Mouse (Mus musculus): ENCODE results near the gene C130073F10Rik. TPM values are rescaled to one million over a fixed set of nuclear protein-coding genes. Genes with fewer than 3 reads are reported as not detected.
"Not testable (repeated sequence)": the region's sequence is repeated elsewhere in the genome, so short reads cannot be mapped to it uniquely, and the experiment has no call there.

Gene C130073F10Rik
- total RNA-seq (2014; rRNA removed) (not detected in 2 replicates), polyA plus RNA-seq (2012; rRNA removed) (not detected in 2 replicates)

GRCm38 (mm10) chr4:101893656-101894420, at the start of gene C130073F10Rik:
Gene C130073F10Rik (minus strand): TSS chr4:101893789.
- H3K36me3 ChIP-seq (ENCODE audit: control insufficient read depth, insufficient read depth, low read length) = no peaks in the 10 kb centered on the region
- WGBS = 85% methylated on average over 7 of the region's 7 CpGs
- DNase-seq (ENCODE audit: extremely low read depth, low read depth, low spot score) = no peak
- no peak within 1 kb of the TSS for H3K4me3 ChIP-seq (ENCODE audit: insufficient read depth, low read depth, low read length)
- no peaks in the 10 kb centered on the region for H3K27me3 ChIP-seq (ENCODE audit: control insufficient read depth, insufficient read depth, low read length)
- no peaks in the 10 kb centered on the region for H3K4me1 ChIP-seq (ENCODE audit: control insufficient read depth, insufficient read depth, low read length)
- H3K27ac ChIP-seq (replicated peaks; ENCODE audit: insufficient read depth, low read depth, low read length) = no peak within 1 kb of the TSS
- TF ChIP-seq CTCF (IDR thresholded peaks at IDR 0.05; ENCODE audit: low read depth, low read length) (no peak), POLR2A (IDR thresholded peaks at IDR 0.05; ENCODE audit: extremely low read depth, insufficient read depth, low read length) (no peak)
- H3K9ac ChIP-seq (ENCODE audit: low read depth, low read length) = no peak within 1 kb of the TSS
- no peaks in the 10 kb centered on the region for H3K79me2 ChIP-seq (ENCODE audit: control insufficient read depth, insufficient read depth, low read length)

- H3K36me3 ChIP-seq (ENCODE audit: control insufficient read depth, insufficient read depth, low read length); H3K79me2 ChIP-seq (ENCODE audit: control insufficient read depth, insufficient read depth, low read length); H3K4me1 ChIP-seq (ENCODE audit: control insufficient read depth, insufficient read depth, low read length); H3K9ac ChIP-seq (ENCODE audit: low read depth, low read length); DNase-seq (ENCODE audit: extremely low read depth, low read depth, low spot score); H3K4me3 ChIP-seq (ENCODE audit: insufficient read depth, low read depth, low read length); H3K27me3 ChIP-seq (ENCODE audit: control insufficient read depth, insufficient read depth, low read length); H3K27ac ChIP-seq (replicated peaks; ENCODE audit: insufficient read depth, low read depth, low read length): not testable (repeated sequence)
- WGBS = 81% methylated on average over 2 of the region's 2 CpGs
Measured at GRCm38 (mm10) chr4:101940107-101940506, 46.5 kb upstream of the C130073F10Rik start, which contains the start of gene Gm12794. Gene Gm12794 (plus strand): TSS chr4:101940407.

- H3K79me2 ChIP-seq (ENCODE audit: control insufficient read depth, insufficient read depth, low read length) = not testable (repeated sequence)
Measured at GRCm38 (mm10) chr4:101908821-101909220, 15.2 kb upstream of the C130073F10Rik start, which contains the start of gene Gm12800. Gene Gm12800 (plus strand): TSS chr4:101909121.

GRCm38 (mm10) chr4:101889377-101889776, 4.2 kb downstream of the C130073F10Rik start:
- Histone ChIP-seq H3K36me3 (ENCODE audit: control insufficient read depth, insufficient read depth, low read length) (no peaks in the 10 kb centered on the region), H3K4me1 (ENCODE audit: control insufficient read depth, insufficient read depth, low read length) (no peaks in the 10 kb centered on the region), H3K27ac (replicated peaks; ENCODE audit: insufficient read depth, low read depth, low read length) (no peak overlapping the region), H3K9ac (ENCODE audit: low read depth, low read length) (no peak overlapping the region), H3K79me2 (ENCODE audit: control insufficient read depth, insufficient read depth, low read length) (no peaks in the 10 kb centered on the region), H3K4me3 (ENCODE audit: insufficient read depth, low read depth, low read length) (no peak overlapping the region), H3K27me3 (ENCODE audit: control insufficient read depth, insufficient read depth, low read length) (no peaks in the 10 kb centered on the region)
- no peak for TF ChIP-seq POLR2A (IDR thresholded peaks at IDR 0.05; ENCODE audit: extremely low read depth, insufficient read depth, low read length)
- DNase-seq (ENCODE audit: extremely low read depth, low read depth, low spot score) = no peak

More at GRCm38 (mm10) chr4:101908821-101909220, 15.2 kb upstream of the C130073F10Rik start, which contains the start of gene Gm12800:
- not testable (repeated sequence) for H3K36me3 ChIP-seq (ENCODE audit: control insufficient read depth, insufficient read depth, low read length); H3K4me1 ChIP-seq (ENCODE audit: control insufficient read depth, insufficient read depth, low read length); H3K4me3 ChIP-seq (ENCODE audit: insufficient read depth, low read depth, low read length); H3K27me3 ChIP-seq (ENCODE audit: control insufficient read depth, insufficient read depth, low read length); DNase-seq (ENCODE audit: extremely low read depth, low read depth, low spot score); H3K9ac ChIP-seq (ENCODE audit: low read depth, low read length); H3K27ac ChIP-seq (replicated peaks; ENCODE audit: insufficient read depth, low read depth, low read length)
- 82% methylated on average over 2 of the region's 2 CpGs for WGBS

GRCm38 (mm10) chr4:101883641-101884040, 9.9 kb downstream of the C130073F10Rik start:
- no peaks in the 10 kb centered on the region for H3K27me3 ChIP-seq (ENCODE audit: control insufficient read depth, insufficient read depth, low read length)
- no peak for DNase-seq (ENCODE audit: extremely low read depth, low read depth, low spot score)
- 49% methylated on average over 3 of the region's 3 CpGs for WGBS
- H3K27ac ChIP-seq (replicated peaks; ENCODE audit: insufficient read depth, low read depth, low read length) = no peak overlapping the region
- no peak overlapping the region for H3K9ac ChIP-seq (ENCODE audit: low read depth, low read length)
- TF ChIP-seq POLR2A (IDR thresholded peaks at IDR 0.05; ENCODE audit: extremely low read depth, insufficient read depth, low read length) = no peak
- H3K36me3 ChIP-seq (ENCODE audit: control insufficient read depth, insufficient read depth, low read length) = no peaks in the 10 kb centered on the region
- no peaks in the 10 kb centered on the region for H3K79me2 ChIP-seq (ENCODE audit: control insufficient read depth, insufficient read depth, low read length)
- no peak overlapping the region for H3K4me3 ChIP-seq (ENCODE audit: insufficient read depth, low read depth, low read length)
- no peaks in the 10 kb centered on the region for H3K4me1 ChIP-seq (ENCODE audit: control insufficient read depth, insufficient read depth, low read length)

- not testable (repeated sequence) for H3K9ac ChIP-seq (ENCODE audit: low read depth, low read length); H3K4me3 ChIP-seq (ENCODE audit: insufficient read depth, low read depth, low read length); H3K27me3 ChIP-seq (ENCODE audit: control insufficient read depth, insufficient read depth, low read length); H3K27ac ChIP-seq (replicated peaks; ENCODE audit: insufficient read depth, low read depth, low read length); H3K4me1 ChIP-seq (ENCODE audit: control insufficient read depth, insufficient read depth, low read length); H3K36me3 ChIP-seq (ENCODE audit: control insufficient read depth, insufficient read depth, low read length); DNase-seq (ENCODE audit: extremely low read depth, low read depth, low spot score); H3K79me2 ChIP-seq (ENCODE audit: control insufficient read depth, insufficient read depth, low read length)
- 88% methylated on average over 15 of the region's 15 CpGs for WGBS
Measured at GRCm38 (mm10) chr4:101875687-101876086, 17.9 kb downstream of the C130073F10Rik start.

GRCm38 (mm10) chr4:101872031-101872430, 21.6 kb downstream of the C130073F10Rik start:
- not testable (repeated sequence) for H3K36me3 ChIP-seq (ENCODE audit: control insufficient read depth, insufficient read depth, low read length); DNase-seq (ENCODE audit: extremely low read depth, low read depth, low spot score); H3K27me3 ChIP-seq (ENCODE audit: control insufficient read depth, insufficient read depth, low read length); H3K27ac ChIP-seq (replicated peaks; ENCODE audit: insufficient read depth, low read depth, low read length); H3K79me2 ChIP-seq (ENCODE audit: control insufficient read depth, insufficient read depth, low read length); H3K4me3 ChIP-seq (ENCODE audit: insufficient read depth, low read depth, low read length); H3K9ac ChIP-seq (ENCODE audit: low read depth, low read length); H3K4me1 ChIP-seq (ENCODE audit: control insufficient read depth, insufficient read depth, low read length)
- WGBS = 66% methylated on average over 2 of the region's 2 CpGs
